Mouse (Mus musculus): ENCODE data around the gene Fgfr2.

- TF ChIP-seq CTCF (IDR thresholded peaks at IDR 0.05; ENCODE audit: control insufficient read depth, insufficient read depth, insufficient read length) (no peak), MAX (IDR thresholded peaks at IDR 0.05) (no peak), MYOD1 (IDR thresholded peaks at IDR 0.05; ENCODE audit: control insufficient read depth, insufficient read length, low read depth) (no peak), USF1 (IDR thresholded peaks at IDR 0.05; ENCODE audit: low read depth) (no peak), FOSL1 (IDR thresholded peaks at IDR 0.05; ENCODE audit: insufficient read depth, low read length, poor library complexity, severe bottlenecking) (no peak), MYOG (IDR thresholded peaks at IDR 0.05; ENCODE audit: control insufficient read depth, extremely low read depth, insufficient read length) (no peak), CEBPB (IDR thresholded peaks at IDR 0.05; ENCODE audit: low read depth) (no peak)
These were observed 393.9 kb downstream of the Fgfr2 start for GRCm38 (mm10) chr7:132729093-132729831.
